11 mouse cellular contexts compared by ENCODE assay signal in the genomic region with DNA sequence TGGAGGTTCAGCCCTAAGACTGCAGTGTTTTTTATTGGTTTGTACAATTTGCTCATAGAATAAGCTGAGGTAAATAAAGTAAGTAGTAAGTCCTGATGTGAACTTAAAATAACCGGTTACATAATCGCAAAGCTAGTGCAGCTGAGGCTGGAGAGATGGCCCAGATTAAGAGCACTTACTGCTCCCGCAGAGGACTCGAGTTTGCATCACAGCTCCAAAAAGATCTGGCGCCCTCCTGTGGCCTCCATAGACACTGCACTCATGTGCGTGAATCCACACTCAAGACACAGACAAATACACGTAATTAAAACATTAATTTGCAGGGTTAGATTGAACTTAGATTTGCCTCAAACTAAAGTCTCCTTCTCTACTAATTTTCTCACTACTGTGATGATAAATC.
DNase-seq lines count a peak whose midpoint lies in the region; ATAC-seq and TF ChIP-seq lines count a peak whose summit lies in the region.
"Had no signal": no experiment of that assay in that cellular context is flagged by ENCODE, and none has a peak within 500 bp of the region (broad histone marks: within the 10 kb centered on the region; RNA-seq: fewer than 3 reads in every experiment).

No protein-coding gene starts in this region.

- H3K9ac ChIP-seq in forebrain, embryonic 11.5 days (ENCODE audit: low read length): no peak overlapping the region
- H3K9ac ChIP-seq in forebrain, embryonic 15.5 days (replicated peaks): no peak overlapping the region
- no peak overlapping the region for H3K9ac ChIP-seq in liver, adult 2 months (ENCODE audit: low read depth, low read length)
- no peak overlapping the region for H3K9ac ChIP-seq in liver, embryonic 11.5 days (ENCODE audit: low read depth, low read length)
- no peak overlapping the region for H3K9ac ChIP-seq in stomach, postnatal 0 days (ENCODE audit: low read length)
- H3K9ac ChIP-seq: hindbrain, embryonic 15.5 days; limb, embryonic 12.5 days had no signal

- H3K27ac ChIP-seq in forebrain, embryonic 11.5 days (ENCODE audit: low read depth, low read length): no peak overlapping the region
- H3K27ac ChIP-seq in forebrain, embryonic 15.5 days (replicated peaks): no peak overlapping the region
- H3K27ac ChIP-seq in liver, adult 2 months (replicated peaks; ENCODE audit: insufficient read depth, low read depth, low read length): no peak overlapping the region
- no peak overlapping the region for H3K27ac ChIP-seq in liver, embryonic 11.5 days (ENCODE audit: low read depth, low read length)
- H3K27ac ChIP-seq in stomach, postnatal 0 days (replicated peaks): no peak overlapping the region
- H3K27ac ChIP-seq: hindbrain, embryonic 15.5 days; limb, embryonic 12.5 days had no signal

- H3K9me3 ChIP-seq in forebrain, embryonic 11.5 days (ENCODE audit: control insufficient read depth, low read length): no peaks in the 10 kb centered on the region; the same call in 1 of the 2 replicates
- H3K9me3 ChIP-seq in forebrain, embryonic 15.5 days: no peaks in the 10 kb centered on the region; the same call in 1 of the 2 replicates
- no peaks in the 10 kb centered on the region; the same call in 1 of the 2 replicates for H3K9me3 ChIP-seq in liver, embryonic 11.5 days (ENCODE audit: control insufficient read depth, low read length)
- no peaks in the 10 kb centered on the region for H3K9me3 ChIP-seq in stomach, postnatal 0 days (ENCODE audit: control insufficient read depth, low read length)

- H3K4me2 ChIP-seq in forebrain, embryonic 11.5 days (ENCODE audit: low read depth, low read length, severe bottlenecking): no peak overlapping the region
- H3K4me2 ChIP-seq in forebrain, embryonic 15.5 days (replicated peaks): no peak overlapping the region
- H3K4me2 ChIP-seq in liver, embryonic 11.5 days: no peak overlapping the region
- H3K4me2 ChIP-seq in stomach, postnatal 0 days (replicated peaks; ENCODE audit: low read depth): no peak overlapping the region
- H3K4me2 ChIP-seq: hindbrain, embryonic 15.5 days; limb, embryonic 12.5 days had no signal

- H3K4me3 ChIP-seq in forebrain, embryonic 11.5 days (ENCODE audit: low read depth, low read length): no peak overlapping the region
- H3K4me3 ChIP-seq in forebrain, embryonic 15.5 days: no peak overlapping the region
- no peak overlapping the region for H3K4me3 ChIP-seq in liver, adult 2 months (ENCODE audit: insufficient read depth, low read depth, low read length)
- H3K4me3 ChIP-seq in liver, embryonic 11.5 days (ENCODE audit: low read depth, low read length): no peak overlapping the region
- H3K4me3 ChIP-seq in stomach, postnatal 0 days (ENCODE audit: low read depth, low read length): no peak overlapping the region
- H3K4me3 ChIP-seq: hindbrain, embryonic 15.5 days; limb, embryonic 12.5 days; myocyte had no signal

- ATAC-seq in forebrain, embryonic 11.5 days (replicated peaks; ENCODE audit: low FRiP score): no peak
- ATAC-seq in forebrain, embryonic 15.5 days (replicated peaks): no peak
- no peak for ATAC-seq in liver, embryonic 11.5 days (replicated peaks; ENCODE audit: low FRiP score)
- ATAC-seq in stomach, postnatal 0 days (ENCODE audit: low FRiP score, low TSS enrichment): no peak
- no peak for ATAC-seq in erythroblast, adult 5-6 weeks (replicated peaks; ENCODE audit: low FRiP score, poor library complexity, severe bottlenecking)

- TF ChIP-seq CTCF in liver, adult 2 months (IDR thresholded peaks at IDR 0.05; ENCODE audit: low read depth, low read length): peak; percentile 11; the same call in 1 of the 2 replicates
- peak; percentile 46 for TF ChIP-seq CTCF in stomach, postnatal 0 days (IDR thresholded peaks at IDR 0.05; ENCODE audit: low read depth)

- TF ChIP-seq EP300 in stomach, postnatal 0 days (optimal IDR thresholded peaks at IDR 0.05): no peak

- H3K36me3 ChIP-seq in forebrain, embryonic 11.5 days (ENCODE audit: control insufficient read depth, insufficient read depth, low read length): no peaks in the 10 kb centered on the region
- no peaks in the 10 kb centered on the region for H3K36me3 ChIP-seq in forebrain, embryonic 15.5 days
- no peaks in the 10 kb centered on the region for H3K36me3 ChIP-seq in liver, adult 2 months (ENCODE audit: control insufficient read depth, insufficient read depth, low read length)
- no peaks in the 10 kb centered on the region for H3K36me3 ChIP-seq in liver, embryonic 11.5 days (ENCODE audit: control insufficient read depth, insufficient read depth, low read length)
- no peaks in the 10 kb centered on the region for H3K36me3 ChIP-seq in stomach, postnatal 0 days (ENCODE audit: control insufficient read depth, insufficient read depth, low read length)
- H3K36me3 ChIP-seq: hindbrain, embryonic 15.5 days; limb, embryonic 12.5 days had no signal

- H3K27me3 ChIP-seq in forebrain, embryonic 11.5 days (ENCODE audit: control insufficient read depth, insufficient read depth, low read length): no peaks in the 10 kb centered on the region
- no peaks in the 10 kb centered on the region for H3K27me3 ChIP-seq in forebrain, embryonic 15.5 days
- no peaks in the 10 kb centered on the region for H3K27me3 ChIP-seq in liver, adult 2 months (ENCODE audit: control insufficient read depth, insufficient read depth, low read length)
- no peaks in the 10 kb centered on the region for H3K27me3 ChIP-seq in liver, embryonic 11.5 days (replicated peaks; ENCODE audit: control insufficient read depth, insufficient read depth, low read length)
- H3K27me3 ChIP-seq in stomach, postnatal 0 days (ENCODE audit: control insufficient read depth, insufficient read depth, low read length): no peaks in the 10 kb centered on the region
- H3K27me3 ChIP-seq: hindbrain, embryonic 15.5 days; limb, embryonic 12.5 days had no signal

- H3K4me1 ChIP-seq in forebrain, embryonic 11.5 days (replicated peaks; ENCODE audit: control insufficient read depth, insufficient read depth, low read length): no peaks in the 10 kb centered on the region
- H3K4me1 ChIP-seq in forebrain, embryonic 15.5 days: no peaks in the 10 kb centered on the region
- no peaks in the 10 kb centered on the region for H3K4me1 ChIP-seq in liver, adult 2 months (ENCODE audit: control insufficient read depth, insufficient read depth, low read length)
- H3K4me1 ChIP-seq in liver, embryonic 11.5 days (replicated peaks; ENCODE audit: control insufficient read depth, insufficient read depth, low read length): no peaks in the 10 kb centered on the region
- H3K4me1 ChIP-seq in stomach, postnatal 0 days (replicated peaks; ENCODE audit: control insufficient read depth, insufficient read depth): no peaks in the 10 kb centered on the region
- H3K4me1 ChIP-seq: hindbrain, embryonic 15.5 days; limb, embryonic 12.5 days had no signal

- no peak for TF ChIP-seq POLR2A in liver, adult 2 months (IDR thresholded peaks at IDR 0.05; ENCODE audit: extremely low read depth, insufficient read depth, low read length)

- 86% methylated on average over 7 of the region's 7 CpGs for WGBS in forebrain, embryonic 11.5 days
- 84% methylated on average over 7 of the region's 7 CpGs for WGBS in forebrain, embryonic 15.5 days
- 85% methylated on average over 7 of the region's 7 CpGs for whole genome bisulfite sequencing in liver, adult 2 months
- WGBS in liver, embryonic 11.5 days: 78% methylated on average over 7 of the region's 7 CpGs
- WGBS in stomach, postnatal 0 days: 82% methylated on average over 7 of the region's 7 CpGs

- no peaks in the 10 kb centered on the region for H3K79me2 ChIP-seq in liver, adult 2 months (ENCODE audit: control insufficient read depth, insufficient read depth, low read length)

- peak; percentile 50 for DNase-seq in forebrain, embryonic 11.5 days (ENCODE audit: low spot score)
- no peak for DNase-seq in liver, adult 2 months (ENCODE audit: extremely low read depth, low read depth, low spot score)
- no peak for DNase-seq in liver, embryonic 11.5 days (ENCODE audit: low spot score)
- peak; percentile 25 for DNase-seq in ES-CJ7 (ENCODE audit: low read depth, low spot score)
- DNase-seq in stomach, postnatal 0 days (ENCODE audit: low spot score): peak; percentile 11
- DNase-seq in left cerebral cortex, adult 8-10 months (ENCODE audit: low spot score in 2 of 2): no peak

Comparison
In these comparisons a context has a peak if more than half of its experiments do, and no peak if none do; other contexts are left out.
1. DNase-seq: peak in forebrain, embryonic 11.5 days (single experiment), ES-CJ7 (single experiment) and stomach, postnatal 0 days (single experiment); none in liver, adult 2 months (single experiment), liver, embryonic 11.5 days (single experiment) and left cerebral cortex, adult 8-10 months (0 of 2).